Mouse (Mus musculus): ENCODE data around the gene Dspp.

Dspp gene

DNA sequence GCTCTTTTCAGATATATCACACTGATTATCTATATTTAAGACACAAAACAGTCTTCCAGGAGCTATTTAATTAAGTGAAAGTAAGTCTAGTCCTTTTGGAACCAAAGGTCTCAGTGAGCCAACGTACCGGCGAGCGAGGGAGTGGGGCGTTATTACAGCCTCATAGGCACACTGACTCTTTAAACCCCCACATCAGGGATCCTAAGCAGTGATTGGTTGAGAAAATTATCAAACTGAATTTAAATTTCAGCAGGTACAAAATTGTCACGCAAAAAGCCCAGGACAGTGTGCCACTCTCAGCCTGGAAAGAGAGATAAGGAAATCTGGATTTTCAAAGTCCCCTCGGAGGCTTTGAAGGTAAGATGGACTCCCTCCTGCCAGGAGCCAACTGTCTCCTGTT, at the start of gene Dspp:
Gene Dspp, plus strand, starts transcription at position 301 of the 400 bp plus-strand sequence.
- DNase-seq (ENCODE audit: low spot score in 2 of 2), result no peak

DNA sequence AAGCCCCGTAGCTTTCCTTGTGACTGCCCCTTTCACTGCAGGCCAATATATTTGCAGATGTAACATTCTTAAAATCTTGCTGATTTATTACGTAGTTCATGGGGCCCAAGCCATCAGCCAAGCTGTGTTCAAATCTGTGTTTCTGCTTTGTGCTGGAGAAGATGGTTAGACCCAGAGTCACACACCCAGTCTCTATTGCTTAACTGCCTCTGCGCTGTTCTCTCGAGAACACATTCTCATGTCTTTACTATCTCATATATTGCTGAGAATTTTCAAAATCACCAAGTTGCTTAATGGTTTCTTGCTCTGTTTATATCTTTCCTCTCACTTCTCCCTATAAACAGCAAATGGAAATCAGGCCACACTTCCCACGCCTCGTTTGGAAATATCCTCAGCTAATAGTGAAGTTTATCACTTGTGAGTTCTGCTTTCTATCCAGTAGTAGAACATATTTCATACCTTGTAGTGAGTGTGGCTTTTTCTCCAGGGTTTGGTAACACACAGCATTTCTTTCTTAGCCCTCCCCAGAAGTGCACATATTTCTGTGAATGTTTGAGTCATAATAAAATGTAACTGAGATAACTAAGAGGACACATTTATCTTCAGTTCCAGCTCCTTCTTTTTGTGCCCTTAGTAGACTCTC, 46.4 kb upstream of the Dspp start:
- no peak for DNase-seq (ENCODE audit: low spot score in 2 of 2)

DNA sequence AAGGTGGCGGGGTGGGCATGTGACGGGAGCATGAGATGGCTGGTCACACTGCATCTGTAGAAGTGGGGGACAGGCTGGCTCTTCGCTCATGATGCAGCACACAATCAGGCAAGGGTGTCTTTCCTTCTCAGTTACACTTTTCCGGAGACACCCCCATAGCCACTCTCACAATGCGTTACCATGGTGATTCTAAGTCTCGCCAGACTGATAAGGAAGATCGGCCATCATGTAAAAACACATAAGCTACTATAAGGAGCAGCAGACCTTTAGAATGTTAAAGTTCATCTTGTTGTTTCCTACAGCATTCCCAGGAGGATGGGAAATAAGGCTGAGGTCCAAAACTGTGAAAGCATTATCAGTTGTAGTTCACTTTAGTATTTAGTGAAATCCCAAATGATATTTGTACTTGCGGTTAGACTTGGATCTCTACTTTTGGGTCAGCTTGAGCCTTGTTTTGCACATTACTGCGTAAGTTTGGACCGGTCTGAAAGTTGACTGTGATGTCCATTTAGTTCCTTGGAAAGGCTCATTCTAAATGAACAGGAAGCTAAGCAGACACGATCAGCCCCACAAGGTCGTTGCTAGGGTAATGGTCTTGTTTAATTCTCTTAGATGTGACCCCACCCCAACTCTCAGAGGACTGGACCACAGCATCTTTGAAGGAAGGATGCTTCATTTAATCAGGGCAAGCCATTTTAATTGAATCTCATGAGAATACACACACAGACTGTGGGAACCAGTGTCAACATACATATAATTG, 43.8 kb upstream of the Dspp start:
- no peak for DNase-seq (ENCODE audit: low spot score in 2 of 2)

DNA sequence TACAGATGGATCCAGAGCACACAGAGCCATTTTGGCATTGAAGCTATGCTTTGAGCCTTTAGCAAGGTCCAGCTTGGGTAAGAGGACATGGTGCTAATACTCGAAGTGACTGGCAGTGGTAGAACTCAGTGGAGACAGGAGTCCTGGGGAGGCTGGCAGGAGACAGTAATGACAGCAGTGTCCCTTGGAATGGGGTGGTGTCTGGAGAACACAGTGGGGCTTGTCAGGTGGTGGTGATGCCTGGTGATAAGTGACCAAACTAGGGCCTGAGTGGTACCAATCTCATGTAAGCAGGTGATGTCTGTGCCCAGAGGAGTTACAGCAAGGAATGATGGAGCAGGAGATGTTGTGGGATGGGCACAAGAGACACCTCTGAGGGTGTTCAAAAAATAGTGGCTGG, 43.2 kb upstream of the Dspp start:
- no peak for DNase-seq (ENCODE audit: low spot score in 2 of 2)

DNA sequence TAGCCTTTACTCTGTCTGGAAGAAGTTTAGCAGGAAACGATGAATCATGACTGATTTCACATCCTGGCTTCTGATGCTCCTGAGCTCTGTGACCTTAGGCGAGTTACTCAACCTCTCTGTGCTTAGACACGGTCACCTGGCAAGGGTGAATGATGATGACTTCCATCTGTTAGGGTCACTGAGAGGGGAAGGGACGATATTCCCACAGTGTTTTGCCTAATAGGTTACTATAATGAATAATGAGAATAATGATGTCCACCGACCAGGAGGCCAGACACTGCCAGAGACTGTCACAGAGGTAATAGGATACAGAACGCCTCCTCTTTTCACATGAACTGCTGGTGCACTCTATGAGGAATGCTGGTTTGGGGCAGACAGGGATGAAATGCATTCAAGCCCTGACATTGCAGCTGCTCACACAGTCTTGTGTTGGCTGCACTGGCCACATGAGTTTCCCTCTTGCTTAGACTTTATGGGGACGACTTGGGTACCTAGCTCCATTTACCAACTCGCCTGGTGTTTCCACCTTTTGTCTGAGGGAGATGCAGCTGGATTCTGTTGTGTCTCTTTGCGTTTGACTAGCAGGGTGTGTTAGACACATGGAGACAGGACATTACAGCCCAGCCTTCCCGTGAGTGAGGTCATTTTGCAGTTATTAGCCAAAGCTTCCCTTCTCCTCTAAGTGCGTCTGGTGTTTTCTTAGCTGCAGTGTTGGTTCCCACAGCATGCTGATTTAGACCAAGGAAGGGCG, 42.1 kb upstream of the Dspp start:
- DNase-seq (ENCODE audit: low spot score in 2 of 2), result no peak

DNA sequence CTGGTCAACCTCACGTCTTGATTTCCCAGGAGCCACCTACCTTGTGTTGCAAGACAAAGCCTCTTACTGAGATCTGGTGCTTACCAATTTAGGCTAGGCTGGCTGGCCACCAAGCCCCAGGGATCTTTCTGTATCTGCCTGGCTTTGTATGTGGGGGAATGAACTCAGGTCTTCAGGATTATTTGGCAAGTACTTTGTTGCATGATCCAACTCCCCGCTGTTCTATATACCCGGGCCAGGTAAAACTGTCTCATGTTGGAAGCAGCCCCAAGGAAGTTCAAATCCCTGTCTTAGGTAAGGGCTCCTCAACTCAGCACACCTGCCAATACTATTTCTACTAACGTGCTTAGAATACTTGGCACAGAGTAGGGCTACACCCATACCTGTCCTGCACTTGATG, 39.6 kb upstream of the Dspp start:
- DNase-seq (ENCODE audit: low spot score in 2 of 2), result no peak

DNA sequence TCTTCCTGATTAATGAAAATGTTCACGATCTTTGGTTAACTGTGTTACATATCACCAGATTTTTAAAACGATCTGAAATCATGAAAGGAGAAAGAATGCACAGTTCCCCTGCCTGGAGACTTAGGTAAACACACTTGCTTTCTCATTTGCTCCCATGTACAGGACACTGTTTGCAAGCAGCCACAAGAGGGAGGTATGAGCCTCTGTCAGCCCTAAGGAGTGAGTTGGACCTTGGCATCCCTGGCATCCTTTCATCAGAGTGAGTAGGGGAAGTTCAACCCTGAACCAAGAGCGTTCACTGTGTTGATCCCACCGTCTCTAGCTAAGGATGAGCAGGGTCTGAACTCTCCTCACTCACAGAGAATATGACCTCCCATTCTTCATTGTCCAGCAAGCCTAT, 39.0 kb upstream of the Dspp start:
- no peak for DNase-seq (ENCODE audit: low spot score in 2 of 2)

DNA sequence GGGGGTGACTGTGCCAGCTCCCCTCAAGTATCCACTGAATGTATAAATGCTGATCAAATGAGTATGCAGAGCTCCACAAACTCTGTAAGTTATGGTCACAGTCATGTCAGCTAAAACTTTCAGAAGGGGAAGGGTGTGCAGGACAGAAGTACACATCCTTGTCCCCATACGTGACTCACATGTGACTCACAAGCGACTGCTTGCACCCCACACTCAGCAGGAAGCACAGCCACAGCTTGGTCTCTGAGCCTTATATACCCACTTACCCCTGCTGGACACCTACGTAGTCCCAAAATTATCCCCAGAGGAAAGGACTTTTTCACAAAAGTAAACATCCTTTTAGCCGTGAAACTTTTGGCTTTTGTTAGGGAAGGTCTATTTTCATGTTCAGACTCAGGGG, 36.8 kb upstream of the Dspp start:
- DNase-seq (ENCODE audit: low spot score in 2 of 2), result no peak

DNA sequence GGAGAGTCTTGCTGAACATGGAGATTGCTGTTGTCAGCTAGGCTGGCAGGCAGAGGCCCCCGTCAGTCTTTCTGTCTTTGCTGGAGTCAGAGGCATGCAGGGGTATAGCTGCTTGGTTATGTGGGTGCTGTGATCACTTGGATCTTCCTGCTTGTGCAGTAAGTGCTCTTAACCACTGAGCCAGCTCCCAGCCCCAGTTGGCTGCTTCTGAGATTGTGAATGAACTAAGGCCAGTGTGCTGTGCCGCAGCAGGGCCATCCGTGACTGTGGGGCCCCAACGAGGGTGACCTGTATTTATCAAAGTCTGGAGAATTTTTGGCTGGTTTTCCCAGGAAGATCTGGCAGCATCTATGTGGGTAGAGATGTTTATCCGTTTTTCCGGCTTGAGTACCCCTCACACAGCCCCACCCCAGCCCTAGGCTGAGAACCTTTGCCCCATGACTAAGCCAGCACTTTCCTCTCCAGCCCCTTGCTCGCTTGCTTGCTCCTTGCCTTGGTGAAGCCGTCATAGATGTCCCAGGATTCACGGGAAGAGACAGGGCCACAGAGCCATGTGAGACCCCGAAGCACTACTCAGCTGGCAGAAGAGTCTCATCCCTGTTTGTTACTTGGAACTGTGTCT, 32.5 kb upstream of the Dspp start:
- DNase-seq (ENCODE audit: low spot score in 2 of 2), result no peak

DNA sequence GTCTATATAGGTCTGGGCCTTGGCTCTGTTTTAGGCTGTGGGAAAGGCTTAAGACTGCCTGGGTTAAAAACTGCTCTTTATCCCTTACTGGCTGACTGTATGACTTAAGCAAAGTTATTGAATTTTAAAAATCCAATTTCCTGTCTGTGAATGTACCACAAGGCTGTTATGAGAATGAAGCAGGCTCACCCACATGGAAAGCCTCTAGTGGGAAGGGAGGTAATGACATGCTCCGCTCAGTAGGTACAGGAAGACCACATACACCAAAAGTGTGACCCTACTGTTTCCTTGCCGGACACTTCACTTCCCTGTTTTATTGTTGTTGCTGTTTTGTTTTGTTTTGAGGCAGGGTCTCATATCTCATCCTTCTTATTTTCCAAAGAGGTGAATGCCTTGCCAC, 29.4 kb upstream of the Dspp start:
- DNase-seq (ENCODE audit: low spot score in 2 of 2), result no peak

DNA sequence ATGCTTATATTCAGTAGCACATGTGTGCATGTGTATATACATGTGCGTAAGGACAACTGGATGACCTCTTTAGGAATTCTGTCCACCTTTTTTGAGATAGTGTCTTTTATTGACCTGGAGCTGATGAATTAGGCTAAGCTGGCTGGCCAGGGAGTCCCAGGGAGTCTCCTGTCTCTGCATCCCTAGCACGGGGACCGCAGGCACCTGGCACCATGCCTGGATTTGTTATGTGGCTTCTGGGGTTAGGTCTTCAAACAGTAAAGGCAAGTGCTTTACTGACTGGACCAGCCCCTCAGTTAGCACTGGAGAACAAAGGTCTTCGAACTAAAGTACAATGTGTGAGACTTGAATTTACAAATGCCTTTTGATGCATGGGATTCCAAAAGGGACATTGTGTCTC, 26.5 kb upstream of the Dspp start:
- no peak for DNase-seq (ENCODE audit: low spot score in 2 of 2)

DNA sequence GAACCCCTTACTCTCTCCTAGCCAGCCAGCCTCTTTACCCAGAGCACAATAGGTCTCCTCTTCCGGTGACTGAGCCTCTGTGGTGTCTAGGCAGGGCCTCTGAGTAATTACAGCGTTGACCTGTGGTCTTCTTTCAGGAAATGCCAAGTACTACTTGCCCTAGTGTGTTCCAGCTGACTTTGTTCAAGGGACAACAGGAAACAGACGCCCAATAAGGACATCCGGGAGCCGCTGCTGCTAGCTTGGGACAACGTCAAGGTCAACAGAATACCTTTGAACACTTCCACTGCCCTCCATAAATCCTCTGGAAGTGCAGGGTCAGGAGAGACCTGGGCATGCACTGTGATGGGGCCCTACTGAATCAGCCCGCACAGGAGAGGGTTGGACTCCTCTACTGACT, 21.2 kb upstream of the Dspp start:
- DNase-seq (ENCODE audit: low spot score in 2 of 2), result no peak

DNA sequence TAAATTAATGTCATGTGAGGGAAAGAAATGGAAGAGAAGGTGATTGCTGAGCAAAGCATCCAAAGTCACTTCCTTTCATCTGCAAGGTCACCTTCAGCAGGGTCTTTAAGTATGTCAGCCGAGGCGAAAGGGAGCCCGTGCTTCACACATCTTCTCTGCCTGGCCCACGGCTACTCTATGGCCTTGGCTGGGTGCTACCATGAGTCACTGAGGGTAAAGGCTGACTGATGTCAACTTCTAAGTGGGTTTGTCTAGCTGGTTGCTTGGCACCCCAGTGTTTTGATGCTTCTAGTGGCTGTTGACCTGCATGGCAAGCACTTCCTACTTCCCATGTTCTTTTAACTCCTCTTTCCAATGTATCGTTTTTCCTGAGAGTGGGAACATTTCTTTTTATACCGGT, 20.3 kb upstream of the Dspp start:
- DNase-seq (ENCODE audit: low spot score in 2 of 2), result no peak

DNA sequence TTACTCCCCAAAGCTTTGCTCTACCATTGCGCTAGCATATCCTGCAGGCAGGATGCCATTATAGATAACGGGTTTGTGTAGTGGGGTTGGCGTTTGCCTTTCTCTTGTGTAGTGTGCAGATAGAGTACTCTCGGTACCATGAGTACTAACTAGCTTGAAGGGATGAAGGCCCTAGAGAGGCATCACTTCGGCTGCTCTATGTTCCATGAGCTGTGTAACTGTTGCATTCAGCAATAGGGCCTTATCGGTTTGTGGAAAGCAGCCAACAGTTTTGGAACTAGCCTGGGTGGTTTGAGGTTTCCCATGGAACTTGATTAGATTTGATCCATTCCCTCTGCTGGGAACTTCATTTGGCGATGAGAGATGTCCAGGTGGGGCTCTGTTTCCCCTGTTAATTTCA, 12.8 kb upstream of the Dspp start:
- DNase-seq (ENCODE audit: low spot score in 2 of 2), result no peak

DNA sequence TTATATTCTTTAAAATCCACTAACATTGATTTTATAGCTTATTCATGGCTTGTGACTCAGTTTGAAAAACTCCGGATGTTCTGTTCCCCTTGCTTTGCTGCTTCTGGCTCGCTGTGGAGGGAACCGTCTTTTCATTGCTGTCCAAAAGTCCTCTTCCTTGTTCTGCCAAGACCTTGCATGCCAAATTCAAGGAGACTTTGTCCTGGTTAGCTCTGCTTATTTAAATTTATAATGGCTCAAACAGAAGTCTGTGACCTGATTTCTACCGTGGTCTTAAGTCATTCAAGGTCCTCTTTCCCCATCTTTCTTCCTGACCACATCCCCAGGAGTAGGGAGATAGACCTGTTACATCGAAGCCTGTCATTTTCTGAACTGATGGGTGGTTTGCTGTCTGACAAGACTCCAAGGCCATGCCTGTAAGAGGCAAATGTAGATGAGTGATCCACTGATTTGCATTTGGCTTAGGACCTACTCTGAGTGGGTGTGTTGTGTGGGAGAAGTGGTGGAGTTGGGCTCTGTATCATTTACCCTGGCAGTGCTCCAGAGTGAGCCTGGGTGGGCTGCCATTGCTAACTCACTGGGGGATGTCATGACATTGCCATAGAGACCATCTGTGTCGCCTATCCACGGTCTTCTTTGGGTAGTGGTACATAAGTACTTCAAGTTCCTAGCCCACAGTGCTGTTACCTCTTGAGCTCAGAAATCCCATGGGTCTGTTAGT, 12.0 kb upstream of the Dspp start:
- no peak for DNase-seq (ENCODE audit: low spot score in 2 of 2)

DNA sequence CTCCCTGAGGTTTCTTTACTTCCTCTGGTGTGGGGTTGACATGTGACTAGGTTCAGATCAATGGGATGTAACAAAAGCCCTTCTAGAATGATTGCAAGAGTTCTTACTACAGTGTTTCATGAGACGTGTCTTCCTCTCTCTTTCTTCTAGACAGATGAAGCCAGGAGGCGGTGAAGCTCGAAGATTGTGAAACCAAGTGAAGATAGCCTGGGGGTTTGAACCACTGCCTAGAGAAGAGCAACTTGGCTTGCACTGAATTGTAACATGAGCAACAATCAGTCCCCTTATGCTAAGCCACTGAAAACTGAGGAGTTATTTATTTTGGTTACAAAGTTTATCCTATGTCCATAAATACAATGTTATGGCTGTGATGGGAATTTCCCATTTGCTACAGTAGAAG, 9.9 kb upstream of the Dspp start:
- DNase-seq (ENCODE audit: low spot score in 2 of 2), result no peak

DNA sequence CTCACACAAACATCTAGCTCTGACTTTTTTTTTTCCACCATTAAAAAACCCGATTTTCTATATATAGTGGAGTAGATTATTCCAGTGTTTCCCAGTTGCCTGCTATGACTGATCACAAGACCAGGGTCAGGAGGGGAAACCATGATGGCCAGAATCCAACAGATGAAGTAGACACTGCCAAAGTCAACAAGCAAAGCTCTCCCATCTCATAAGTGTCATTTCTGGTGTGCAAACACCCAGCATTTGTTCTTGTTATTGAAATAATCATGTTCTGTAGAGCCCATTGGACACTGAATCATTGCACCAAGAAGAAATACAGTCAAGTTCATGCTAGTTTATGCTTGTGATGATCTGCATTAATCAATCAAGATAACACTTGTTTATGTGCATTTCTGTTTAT, 9.1 kb upstream of the Dspp start:
- no peak for DNase-seq (ENCODE audit: low spot score in 2 of 2)

DNA sequence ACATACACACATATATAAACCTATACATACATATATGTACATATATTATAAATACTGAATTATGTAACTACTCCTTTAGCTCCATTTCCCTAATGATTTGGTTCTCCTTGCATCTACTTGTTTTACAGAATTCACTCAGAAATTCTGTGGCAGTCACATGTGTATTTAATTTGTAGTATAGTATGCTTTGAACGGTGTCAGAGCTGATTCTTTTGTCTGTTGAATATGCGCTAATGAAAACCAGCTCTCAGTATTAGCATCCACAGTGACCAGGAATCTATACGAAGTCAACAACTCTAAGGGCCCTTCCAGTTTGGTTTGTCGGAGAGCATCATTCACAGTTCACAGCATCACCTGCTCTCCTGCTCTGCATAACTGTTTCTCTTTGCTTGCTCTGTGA, 7.0 kb upstream of the Dspp start:
- DNase-seq (ENCODE audit: low spot score in 2 of 2), result no peak

DNA sequence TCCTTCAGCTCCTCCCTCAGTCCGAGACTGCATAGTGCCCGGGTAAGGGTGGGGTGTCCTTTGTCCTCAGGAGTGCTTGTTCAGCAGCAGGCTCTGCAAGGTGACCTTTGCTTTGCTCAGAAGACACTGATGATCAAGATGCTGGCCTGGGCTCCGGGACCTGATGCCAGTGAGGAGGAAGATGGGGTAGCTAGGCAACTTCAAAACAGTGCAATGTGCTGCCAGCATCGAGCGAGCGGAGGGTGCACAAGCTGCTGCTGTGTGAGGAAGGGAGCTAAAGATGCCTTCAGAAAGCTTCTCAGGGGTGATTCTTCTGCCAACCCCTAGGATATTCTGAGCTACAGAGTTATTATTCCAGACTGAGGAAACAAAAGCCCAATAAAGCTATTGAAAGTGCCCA, 2.6 kb downstream of the Dspp start:
- no peak for DNase-seq (ENCODE audit: low spot score in 2 of 2)

DNA sequence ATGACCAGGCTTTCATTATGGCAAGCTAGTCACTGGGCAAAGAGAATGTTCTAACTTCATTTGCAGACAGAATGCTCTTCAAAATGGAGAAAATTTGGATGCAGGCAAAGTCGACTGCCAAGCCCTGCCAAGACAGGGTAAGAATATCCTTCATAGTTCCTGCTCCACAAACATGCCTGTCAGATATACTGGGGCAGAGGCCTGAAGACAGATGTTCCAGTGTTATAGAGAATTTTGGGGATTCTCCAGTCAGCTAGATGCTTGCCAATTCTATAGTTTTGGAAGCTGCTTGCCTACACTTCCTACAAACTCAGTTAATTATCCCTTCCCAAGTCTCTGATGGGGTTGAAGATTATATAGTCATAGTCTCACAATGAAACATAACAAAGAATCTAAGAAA, 13.2 kb downstream of the Dspp start:
- no peak for DNase-seq (ENCODE audit: low spot score in 2 of 2)

DNA sequence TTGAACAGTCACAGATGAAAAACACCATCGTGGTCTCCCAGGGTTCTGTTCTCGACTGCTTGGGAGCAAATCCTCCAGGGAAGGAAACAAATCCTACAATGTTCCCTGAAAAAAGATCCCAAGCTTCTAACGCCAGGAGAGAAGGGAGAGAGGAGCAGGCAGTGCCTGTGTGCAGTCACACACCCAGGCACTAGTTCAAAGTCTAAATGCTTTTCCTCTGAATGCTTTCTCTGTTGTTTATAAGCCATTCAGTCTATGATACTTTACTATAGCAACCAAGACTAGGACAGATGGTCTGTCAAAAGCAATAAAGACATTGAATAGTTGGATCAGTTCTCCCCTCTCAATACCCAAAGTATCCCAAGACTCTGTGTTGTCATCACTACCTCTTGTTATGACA, 16.8 kb downstream of the Dspp start:
- no peak for DNase-seq (ENCODE audit: low spot score in 2 of 2)

DNA sequence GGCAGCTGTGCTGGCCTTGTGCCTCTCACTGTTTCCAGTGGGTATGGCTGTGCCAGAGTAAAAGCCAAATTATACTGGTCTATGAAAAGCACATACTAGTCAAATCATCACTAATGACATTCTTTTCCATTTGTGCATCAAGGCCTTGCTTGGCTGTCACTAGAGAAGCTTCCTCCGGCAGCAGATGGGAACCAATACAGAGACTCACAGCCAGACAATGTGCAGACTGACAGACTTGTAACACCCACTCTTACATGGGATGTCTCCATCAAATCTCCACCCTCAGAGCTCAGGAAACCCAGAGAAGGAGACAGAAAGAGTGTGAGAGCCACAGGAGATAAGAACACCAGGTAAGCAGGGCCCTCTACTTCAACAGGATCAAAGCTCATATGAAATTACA, 24.6 kb downstream of the Dspp start:
- DNase-seq (ENCODE audit: low spot score in 2 of 2), result no peak

Data from urinary bladder, postnatal 4 days (tissue).